Mouse (Mus musculus): ENCODE measurements around the gene Vamp1. TPM values are rescaled to one million over a fixed set of nuclear protein-coding genes. Genes with fewer than 3 reads are reported as not detected.

Vamp1 gene
- polyA plus RNA-seq, 1 experiment from 2014 or later, result 5.6 TPM

GRCm38 (mm10) chr6:125233816-125234519, 18.6 kb downstream of the Vamp1 start:
- H3K36me3 ChIP-seq, result no peaks in the 10 kb centered on the region
- H3K4me3 ChIP-seq, result no peak overlapping the region
- peaks cover 12% of the 10 kb centered on the region for H3K4me1 ChIP-seq
- no peak overlapping the region for H3K27ac ChIP-seq (replicated peaks)
- no peaks in the 10 kb centered on the region for H3K9me3 ChIP-seq
- ATAC-seq (replicated peaks), result no peak
- no peaks in the 10 kb centered on the region for H3K27me3 ChIP-seq
- no peak overlapping the region for H3K4me2 ChIP-seq (replicated peaks)
- H3K9ac ChIP-seq (replicated peaks), result no peak overlapping the region
- WGBS, result 68% methylated on average over 7 of the region's 7 CpGs

- 86% methylated on average over 5 of the region's 5 CpGs for WGBS
- Histone ChIP-seq H3K4me3 (no peak overlapping the region), H3K9me3 (no peaks in the 10 kb centered on the region), H3K4me2 (replicated peaks) (no peak overlapping the region), H3K27me3 (no peaks in the 10 kb centered on the region), H3K36me3 (no peaks in the 10 kb centered on the region), H3K27ac (replicated peaks) (no peak overlapping the region), H3K4me1 (peaks cover 12% of the 10 kb centered on the region), H3K9ac (replicated peaks) (no peak overlapping the region)
- no peak for ATAC-seq (replicated peaks)
These were observed 19.1 kb downstream of the Vamp1 start for GRCm38 (mm10) chr6:125234520-125234828.

- no peak for ATAC-seq (replicated peaks)
- Histone ChIP-seq H3K36me3 (no peaks in the 10 kb centered on the region), H3K4me3 (no peak overlapping the region), H3K9ac (replicated peaks) (no peak overlapping the region), H3K4me1 (peaks cover 8% of the 10 kb centered on the region), H3K9me3 (no peaks in the 10 kb centered on the region), H3K4me2 (replicated peaks) (no peak overlapping the region), H3K27me3 (no peaks in the 10 kb centered on the region), H3K27ac (replicated peaks) (no peak overlapping the region)
- 42% methylated on average over 6 of the region's 6 CpGs for WGBS
These were observed 21.0 kb downstream of the Vamp1 start for GRCm38 (mm10) chr6:125236341-125236740.

GRCm38 (mm10) chr6:125236782-125237181, 21.4 kb downstream of the Vamp1 start, which contains the start of gene Cd27:
Gene Cd27 (minus strand): TSS chr6:125237010.
- 25% methylated on average over 6 of the region's 6 CpGs for WGBS
- no peaks in the 10 kb centered on the region for H3K36me3 ChIP-seq
- no peak within 1 kb of the TSS for H3K9ac ChIP-seq (replicated peaks)
- no peaks in the 10 kb centered on the region for H3K9me3 ChIP-seq
- H3K27ac ChIP-seq (replicated peaks), result no peak within 1 kb of the TSS
- H3K4me1 ChIP-seq, result peaks cover 3% of the 10 kb centered on the region
- H3K4me2 ChIP-seq (replicated peaks), result no peak within 1 kb of the TSS
- no peak within 1 kb of the TSS for H3K4me3 ChIP-seq
- no peaks in the 10 kb centered on the region for H3K27me3 ChIP-seq
- no peak for ATAC-seq (replicated peaks)

- Histone ChIP-seq H3K4me3 (no peak overlapping the region), H3K9ac (replicated peaks) (no peak overlapping the region), H3K4me1 (no peaks in the 10 kb centered on the region), H3K27ac (replicated peaks) (no peak overlapping the region), H3K27me3 (no peaks in the 10 kb centered on the region), H3K4me2 (replicated peaks) (no peak overlapping the region), H3K36me3 (no peaks in the 10 kb centered on the region), H3K9me3 (no peaks in the 10 kb centered on the region)
- ATAC-seq (replicated peaks), result no peak
- 92% methylated on average over 4 of the region's 4 CpGs for WGBS
These were observed 22.1 kb downstream of the Vamp1 start for GRCm38 (mm10) chr6:125237421-125237820.

GRCm38 (mm10) chr6:125238396-125238795, 23.0 kb downstream of the Vamp1 start:
- no peaks in the 10 kb centered on the region for H3K36me3 ChIP-seq
- 84% methylated on average over 6 of the region's 6 CpGs for WGBS
- H3K4me1 ChIP-seq, result no peaks in the 10 kb centered on the region
- no peak overlapping the region for H3K27ac ChIP-seq (replicated peaks)
- ATAC-seq (replicated peaks), result no peak
- no peak overlapping the region for H3K4me3 ChIP-seq
- no peak overlapping the region for H3K4me2 ChIP-seq (replicated peaks)
- no peak overlapping the region for H3K9ac ChIP-seq (replicated peaks)
- H3K27me3 ChIP-seq, result no peaks in the 10 kb centered on the region
- H3K9me3 ChIP-seq, result no peaks in the 10 kb centered on the region

- Histone ChIP-seq H3K9ac (replicated peaks) (no peak overlapping the region), H3K4me1 (no peaks in the 10 kb centered on the region), H3K4me2 (replicated peaks) (no peak overlapping the region), H3K27me3 (no peaks in the 10 kb centered on the region), H3K36me3 (no peaks in the 10 kb centered on the region), H3K4me3 (no peak overlapping the region), H3K27ac (replicated peaks) (no peak overlapping the region), H3K9me3 (no peaks in the 10 kb centered on the region)
- 94% methylated on average over 5 of the region's 5 CpGs for WGBS
- ATAC-seq (replicated peaks), result no peak
These were observed 24.2 kb downstream of the Vamp1 start for GRCm38 (mm10) chr6:125239547-125239946.

GRCm38 (mm10) chr6:125240617-125241016, 25.3 kb downstream of the Vamp1 start:
- H3K36me3 ChIP-seq, result no peaks in the 10 kb centered on the region
- H3K9ac ChIP-seq (replicated peaks), result no peak overlapping the region
- no peak for ATAC-seq (replicated peaks)
- no peaks in the 10 kb centered on the region for H3K9me3 ChIP-seq
- H3K4me2 ChIP-seq (replicated peaks), result no peak overlapping the region
- no peaks in the 10 kb centered on the region for H3K4me1 ChIP-seq
- WGBS, result 86% methylated on average over 5 of the region's 5 CpGs
- H3K4me3 ChIP-seq, result no peak overlapping the region
- no peak overlapping the region for H3K27ac ChIP-seq (replicated peaks)
- H3K27me3 ChIP-seq, result no peaks in the 10 kb centered on the region

- no peaks in the 10 kb centered on the region for H3K9me3 ChIP-seq
- no peak overlapping the region for H3K27ac ChIP-seq (replicated peaks)
- no peaks in the 10 kb centered on the region for H3K36me3 ChIP-seq
- no peaks in the 10 kb centered on the region for H3K4me1 ChIP-seq
- ATAC-seq (replicated peaks), result no peak
- H3K9ac ChIP-seq (replicated peaks), result no peak overlapping the region
- 88% methylated on average over 8 of the region's 8 CpGs for WGBS
- no peaks in the 10 kb centered on the region for H3K27me3 ChIP-seq
- H3K4me3 ChIP-seq, result no peak overlapping the region
- no peak overlapping the region for H3K4me2 ChIP-seq (replicated peaks)
These were observed 26.2 kb downstream of the Vamp1 start for GRCm38 (mm10) chr6:125241566-125241965.

- Histone ChIP-seq H3K4me1 (no peaks in the 10 kb centered on the region), H3K27ac (replicated peaks) (no peak overlapping the region), H3K27me3 (no peaks in the 10 kb centered on the region), H3K9me3 (no peaks in the 10 kb centered on the region), H3K9ac (replicated peaks) (no peak overlapping the region), H3K4me3 (no peak overlapping the region), H3K36me3 (no peaks in the 10 kb centered on the region), H3K4me2 (replicated peaks) (no peak overlapping the region)
- no peak for ATAC-seq (replicated peaks)
- WGBS, result 44% methylated on average over 1 of the region's 1 CpGs
These were observed 29.2 kb downstream of the Vamp1 start for GRCm38 (mm10) chr6:125244551-125244950.

- WGBS, result 85% methylated on average over 3 of the region's 3 CpGs
These were observed 36.9 kb downstream of the Vamp1 start for GRCm38 (mm10) chr6:125252285-125252684.

GRCm38 (mm10) chr6:125252711-125253110, 37.4 kb downstream of the Vamp1 start:
- no peaks in the 10 kb centered on the region for H3K36me3 ChIP-seq
- WGBS, result 94% methylated on average over 8 of the region's 8 CpGs
- no peaks in the 10 kb centered on the region for H3K4me1 ChIP-seq
- no peaks in the 10 kb centered on the region for H3K27me3 ChIP-seq
- H3K9ac ChIP-seq (replicated peaks), result no peak overlapping the region
- no peak for ATAC-seq (replicated peaks)
- no peak overlapping the region for H3K4me3 ChIP-seq
- H3K4me2 ChIP-seq (replicated peaks), result no peak overlapping the region
- no peaks in the 10 kb centered on the region for H3K9me3 ChIP-seq
- no peak overlapping the region for H3K27ac ChIP-seq (replicated peaks)

More at GRCm38 (mm10) chr6:125252285-125252684, 36.9 kb downstream of the Vamp1 start:
- ATAC-seq (replicated peaks), result no peak
- no peak overlapping the region for H3K27ac ChIP-seq (replicated peaks)
- no peak overlapping the region for H3K9ac ChIP-seq (replicated peaks)
- no peak overlapping the region for H3K4me3 ChIP-seq
- no peaks in the 10 kb centered on the region for H3K4me1 ChIP-seq
- no peaks in the 10 kb centered on the region for H3K36me3 ChIP-seq
- H3K4me2 ChIP-seq (replicated peaks), result no peak overlapping the region
- no peaks in the 10 kb centered on the region for H3K9me3 ChIP-seq
- no peaks in the 10 kb centered on the region for H3K27me3 ChIP-seq

All from forebrain, embryonic 15.5 days (tissue).